Mouse (Mus musculus) erythroblast, adult 5-6 weeks (primary cell): ENCODE measurements around the gene 2900026A02Rik. TPM values are rescaled to one million over a fixed set of nuclear protein-coding genes. Genes with fewer than 3 reads are reported as not detected.

Experiments
- ATAC-seq: replicated peaks from 2 replicates; pipeline ENCODE4 v1.8.0; 2016; ENCODE audit warnings: moderate number of reproducible peaks, mild to moderate bottlenecking, moderate TSS enrichment, inconsistent platforms; ENCODE audit not compliant: poor library complexity, low FRiP score, severe bottlenecking
- total RNA-seq, 2 experiments: library from RNA; stranded (forward) in 1 of 2; stranded (reverse) in 1 of 2; fragments of 150-400 nt in 1 of 2; fragments of 200-764, 138-1000 nt in 1 of 2; gene quantifications; 2 replicates each; pipeline versions ENCODE4 v1.2.3 to v1.2.4; 2015 to 2017; ENCODE audit warnings: low replicate concordance in 2 of 2

Gene 2900026A02Rik
- 0.42 and 1.2 TPM in 2 replicates for total RNA-seq (2015; ENCODE audit: low replicate concordance)
- total RNA-seq (2017; ENCODE audit: low replicate concordance), result 0.28 and 0.85 TPM in 2 replicates

DNA sequence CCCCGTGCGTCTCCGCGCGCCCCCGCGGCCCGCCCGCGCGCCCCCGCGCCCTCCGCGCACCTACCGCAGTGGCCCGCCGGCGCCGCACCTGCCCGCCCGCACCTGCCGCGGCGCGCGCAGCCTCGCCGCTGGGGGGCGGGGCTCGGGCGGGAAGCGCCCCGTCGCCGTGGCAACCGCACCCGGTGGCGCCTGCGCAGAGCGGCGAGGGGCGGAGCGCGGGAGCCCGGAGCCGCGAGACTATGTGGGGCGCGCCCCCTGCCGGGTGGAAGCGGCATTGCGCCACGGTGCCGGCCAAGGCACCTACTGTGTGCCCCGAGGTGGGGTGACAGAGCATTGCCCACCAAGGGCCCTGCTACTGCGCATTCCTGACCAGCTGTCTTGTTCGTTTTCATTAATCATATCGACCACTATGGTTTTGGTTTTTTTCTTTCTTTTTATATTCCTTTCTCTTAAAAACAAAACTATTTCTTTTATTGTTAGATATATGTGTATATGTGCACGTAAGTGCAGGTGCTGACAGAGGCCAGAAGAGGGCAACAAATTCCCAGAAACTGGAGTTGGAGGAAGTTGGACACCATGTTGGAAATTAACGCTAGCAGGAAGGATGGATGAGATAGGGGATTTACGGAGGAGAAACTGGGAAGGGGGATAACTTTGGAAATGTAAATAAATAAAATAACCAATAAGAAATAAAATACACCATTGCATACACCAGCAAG, at the start of gene 2900026A02Rik:
TSS of gene 2900026A02Rik (minus strand) at position 90 of the 719 bp plus-strand sequence.
- ATAC-seq, result no peak

- no peak for ATAC-seq
These were observed 49.0 kb upstream of the 2900026A02Rik start for GRCm38 (mm10) chr5:113270043-113270442.

- ATAC-seq, result no peak
These were observed 47.2 kb upstream of the 2900026A02Rik start for GRCm38 (mm10) chr5:113268246-113268645.

- ATAC-seq, result no peak
These were observed 44.6 kb upstream of the 2900026A02Rik start for GRCm38 (mm10) chr5:113265637-113266036.

- ATAC-seq, result no peak
These were observed 29.8 kb upstream of the 2900026A02Rik start for GRCm38 (mm10) chr5:113250806-113251205.

- no peak for ATAC-seq
These were observed 28.4 kb upstream of the 2900026A02Rik start for GRCm38 (mm10) chr5:113249263-113249930.

DNA sequence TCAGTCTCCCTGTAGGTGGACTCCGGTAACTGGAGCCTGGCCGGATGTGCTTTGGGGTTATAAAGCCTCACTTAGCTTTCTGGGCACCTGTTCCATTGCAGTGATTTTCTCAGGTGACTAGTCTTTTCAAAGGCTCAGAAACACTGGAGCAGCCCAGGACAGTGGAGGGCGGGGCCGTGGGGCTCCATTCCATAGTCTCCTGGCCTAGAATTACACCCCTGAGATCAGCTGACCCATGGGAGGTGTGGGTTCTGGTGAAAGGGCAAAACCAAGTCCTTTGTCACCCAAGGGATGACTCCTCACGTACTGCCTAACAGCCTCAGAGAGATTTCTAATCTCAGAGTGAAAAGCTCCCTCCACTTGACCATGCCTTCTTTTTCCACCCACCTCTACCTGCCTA, 9.2 kb upstream of the 2900026A02Rik start:
- ATAC-seq, result no peak

- ATAC-seq, result no peak
These were observed 5.6 kb upstream of the 2900026A02Rik start, which contains the start of gene Tmem211 for GRCm38 (mm10) chr5:113226632-113227102. Gene Tmem211 (plus strand): TSS chr5:113226909.

- ATAC-seq, result no peak
These were observed 4.8 kb upstream of the 2900026A02Rik start for GRCm38 (mm10) chr5:113225686-113226435.

DNA sequence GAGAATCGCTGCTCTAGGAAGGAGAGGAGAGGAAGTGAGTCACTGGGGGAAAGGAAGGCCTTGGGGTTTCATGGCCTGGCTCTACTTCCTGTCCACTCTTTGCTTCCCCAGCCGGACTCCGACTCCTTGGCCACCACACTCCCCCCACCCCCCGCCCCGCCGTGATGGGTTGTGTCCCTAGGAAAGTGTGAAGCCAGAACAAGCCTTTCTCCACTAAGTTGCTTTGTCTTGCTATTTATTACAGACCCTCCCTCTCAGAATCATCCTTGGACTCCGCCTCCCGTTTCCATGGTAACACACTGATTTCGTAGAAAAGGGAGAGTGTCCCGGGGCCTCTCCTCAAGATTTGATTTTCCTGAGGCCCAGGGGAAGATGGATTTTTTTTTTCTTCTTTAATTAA, 4.2 kb upstream of the 2900026A02Rik start:
- no peak for ATAC-seq

- no peak for ATAC-seq
These were observed 2.9 kb upstream of the 2900026A02Rik start for GRCm38 (mm10) chr5:113223888-113224287.

- ATAC-seq, result no peak
These were observed 471 bp downstream of the 2900026A02Rik start for GRCm38 (mm10) chr5:113220383-113221146.

GRCm38 (mm10) chr5:113219876-113220275, 1.2 kb downstream of the 2900026A02Rik start:
- no peak for ATAC-seq

GRCm38 (mm10) chr5:113219450-113219849, 1.6 kb downstream of the 2900026A02Rik start:
- no peak for ATAC-seq

DNA sequence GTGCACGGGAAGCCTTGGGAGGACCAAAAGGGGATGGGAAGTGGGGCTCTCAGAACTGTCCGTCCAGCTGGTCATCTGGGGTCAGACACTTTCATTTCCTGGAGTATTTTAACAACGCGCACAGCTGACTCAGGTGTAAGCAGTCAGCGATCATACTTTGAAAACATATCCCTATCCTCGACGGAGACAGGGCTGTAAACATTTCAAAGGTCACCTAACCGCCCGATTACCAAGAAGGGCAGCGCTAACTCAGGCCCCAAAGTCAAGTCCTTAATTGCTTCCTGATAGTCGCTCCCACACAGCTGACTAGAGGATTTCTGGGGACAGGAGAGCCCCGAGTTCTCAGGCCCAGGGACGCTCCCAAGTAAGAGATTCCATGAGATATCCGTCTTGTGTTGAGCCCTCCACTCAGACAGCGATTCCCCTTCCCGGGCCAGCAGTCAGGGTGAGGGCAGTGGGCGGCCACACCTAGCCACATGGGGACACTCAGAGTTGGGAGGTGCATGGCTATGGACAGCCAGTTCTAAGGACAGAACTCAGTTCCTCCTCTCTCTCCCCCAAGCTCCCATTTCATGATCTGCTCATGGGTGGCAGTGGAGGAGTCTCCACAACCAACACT, 2.3 kb downstream of the 2900026A02Rik start:
- ATAC-seq, result no peak

GRCm38 (mm10) chr5:113217076-113217475, 4.0 kb downstream of the 2900026A02Rik start:
- ATAC-seq, result no peak

GRCm38 (mm10) chr5:113216328-113216960, 4.6 kb downstream of the 2900026A02Rik start:
- no peak for ATAC-seq

DNA sequence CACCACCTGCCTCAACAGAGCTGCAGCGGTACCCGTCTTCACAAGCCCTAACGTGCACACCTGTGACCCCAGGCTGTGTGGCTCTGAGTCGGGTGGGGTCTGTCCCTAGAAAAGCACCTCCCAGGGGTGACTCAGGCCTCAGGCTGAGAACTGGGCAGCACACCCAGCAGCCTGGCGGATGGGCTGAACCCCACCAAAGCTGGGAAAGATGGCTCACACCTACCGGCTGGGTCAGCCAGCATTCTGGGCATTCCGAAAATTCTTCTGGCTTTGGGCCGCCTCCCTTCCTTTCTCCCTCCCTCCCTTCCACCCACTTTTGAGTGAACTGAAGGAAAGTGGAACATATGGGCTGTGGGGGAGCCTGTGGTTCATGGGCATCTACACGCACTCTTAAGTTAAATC, 5.4 kb downstream of the 2900026A02Rik start:
- ATAC-seq, result no peak

DNA sequence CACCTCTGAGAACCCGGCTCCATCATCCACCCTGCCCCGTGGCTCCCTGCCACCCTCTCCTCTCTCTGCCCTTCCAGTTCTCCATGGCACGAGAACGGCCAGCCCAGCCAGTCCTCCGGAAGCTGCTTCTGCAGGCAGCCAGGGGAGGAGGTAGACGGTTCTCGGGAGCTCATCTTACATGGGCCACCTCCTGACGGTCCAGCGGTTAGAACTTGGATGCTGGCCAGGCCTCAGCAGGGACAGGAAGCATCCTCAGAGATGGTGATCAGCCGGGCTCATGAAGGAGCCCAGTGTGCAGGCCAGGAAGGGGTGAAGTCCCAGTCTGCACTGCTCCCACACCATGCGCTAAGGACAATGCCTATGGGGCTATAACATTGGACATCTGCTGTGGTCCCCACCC, 6.6 kb downstream of the 2900026A02Rik start:
- no peak for ATAC-seq
